Mouse (Mus musculus) B cell, adult 2 months (primary cell): ENCODE measurements around the gene 2310033P09Rik.

Experiments used
- DNase-seq, 2 experiments: peaks; one replicate each; pipeline ENCODE4 v3.0.0; 2022

2310033P09Rik gene

DNA sequence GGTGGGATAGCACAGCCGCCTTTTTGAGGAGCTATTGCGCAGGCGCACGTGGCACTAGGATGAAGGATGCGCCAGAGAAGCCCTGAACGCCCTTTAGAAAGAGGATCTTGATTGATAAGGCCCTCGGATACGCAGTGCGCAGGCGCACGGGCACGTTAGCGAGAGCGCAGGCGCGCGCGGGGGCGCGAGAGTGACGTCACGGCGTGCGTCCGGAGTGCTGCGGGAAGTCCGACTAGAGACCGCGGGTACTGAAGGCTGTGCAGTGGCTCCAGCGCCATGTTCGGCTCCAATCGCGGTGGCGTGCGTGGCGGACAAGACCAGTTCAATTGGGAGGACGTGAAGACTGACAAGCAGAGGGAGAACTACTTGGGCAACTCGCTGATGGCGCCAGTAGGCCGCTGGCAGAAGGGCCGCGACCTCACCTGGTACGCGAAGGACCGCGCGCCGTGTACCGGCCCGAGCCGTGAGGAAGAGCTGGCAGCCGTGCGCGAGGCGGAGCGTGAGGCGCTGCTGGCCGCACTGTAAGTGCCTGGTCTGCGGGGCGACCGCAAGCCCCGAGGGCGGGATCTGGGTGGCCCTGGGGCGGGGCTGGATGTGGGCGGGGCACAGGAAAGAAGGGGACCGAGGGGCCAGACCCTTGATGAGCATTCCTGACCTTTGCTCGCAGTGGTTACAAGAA lies at the start of gene 2310033P09Rik:
2310033P09Rik (plus strand) TSS at position 169 of the 679 bp plus-strand sequence.
- DNase-seq: peak; percentile 95 to 96

DNA sequence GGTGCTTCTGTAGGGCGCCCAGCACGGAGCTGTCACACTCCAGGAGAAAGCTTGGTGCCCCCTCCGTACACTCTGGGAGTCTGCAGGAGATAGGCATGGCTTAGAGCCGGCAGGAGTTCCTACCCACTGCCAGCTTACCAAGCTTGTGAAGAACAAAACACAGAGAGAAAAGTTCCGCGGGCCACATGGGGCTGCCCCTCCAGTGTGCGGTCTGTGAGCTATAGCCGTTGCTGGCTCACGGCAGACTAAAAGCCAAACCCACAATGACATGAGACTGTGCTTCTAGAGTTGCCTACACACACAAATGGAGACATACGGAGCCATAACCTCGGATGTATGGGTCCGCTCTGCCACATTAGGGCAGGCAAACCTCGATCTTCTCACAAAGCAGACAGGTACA lies 49.0 kb upstream of the 2310033P09Rik start:
- DNase-seq: no peak

- DNase-seq: no peak
Measured at GRCm38 (mm10) chr11:59159558-59159957, 48.6 kb upstream of the 2310033P09Rik start.

DNA sequence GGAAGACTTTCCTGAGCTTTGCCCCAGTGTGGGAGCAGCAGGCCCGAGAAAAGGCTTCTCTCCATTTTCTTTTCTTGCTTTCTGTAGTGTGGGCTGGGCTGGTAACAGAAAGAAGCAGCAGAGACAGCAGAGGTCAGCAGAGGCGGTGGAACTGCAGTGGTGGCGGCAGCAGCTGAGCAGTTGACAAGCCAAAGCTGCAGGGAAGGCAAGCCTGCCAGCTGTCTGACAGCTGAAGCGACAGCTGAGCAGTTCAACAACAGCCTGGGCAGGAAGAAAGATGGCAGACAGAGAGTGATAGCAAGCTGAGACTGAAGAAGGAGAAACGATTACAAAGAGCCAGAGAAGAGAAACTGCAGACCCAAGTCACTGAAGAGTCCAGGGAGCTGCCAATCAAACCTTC lies 46.7 kb upstream of the 2310033P09Rik start:
- DNase-seq: no peak

- DNase-seq: peak in 1 of 2 experiments; percentile 8
Measured at GRCm38 (mm10) chr11:59162443-59163254, 45.5 kb upstream of the 2310033P09Rik start.

- peak; percentile 95 to 97 for DNase-seq
Measured at GRCm38 (mm10) chr11:59163255-59164236, 44.6 kb upstream of the 2310033P09Rik start, which contains the start of gene Iba57. Gene Iba57 (minus strand): TSS chr11:59163739.

- no peak for DNase-seq
Measured at GRCm38 (mm10) chr11:59164384-59164783, 43.7 kb upstream of the 2310033P09Rik start.

- no peak for DNase-seq
Measured at GRCm38 (mm10) chr11:59165616-59166241, 42.4 kb upstream of the 2310033P09Rik start.

GRCm38 (mm10) chr11:59169807-59170206 lies 38.3 kb upstream of the 2310033P09Rik start:
- DNase-seq: no peak

GRCm38 (mm10) chr11:59170549-59170948 lies 37.6 kb upstream of the 2310033P09Rik start:
- DNase-seq: no peak

DNA sequence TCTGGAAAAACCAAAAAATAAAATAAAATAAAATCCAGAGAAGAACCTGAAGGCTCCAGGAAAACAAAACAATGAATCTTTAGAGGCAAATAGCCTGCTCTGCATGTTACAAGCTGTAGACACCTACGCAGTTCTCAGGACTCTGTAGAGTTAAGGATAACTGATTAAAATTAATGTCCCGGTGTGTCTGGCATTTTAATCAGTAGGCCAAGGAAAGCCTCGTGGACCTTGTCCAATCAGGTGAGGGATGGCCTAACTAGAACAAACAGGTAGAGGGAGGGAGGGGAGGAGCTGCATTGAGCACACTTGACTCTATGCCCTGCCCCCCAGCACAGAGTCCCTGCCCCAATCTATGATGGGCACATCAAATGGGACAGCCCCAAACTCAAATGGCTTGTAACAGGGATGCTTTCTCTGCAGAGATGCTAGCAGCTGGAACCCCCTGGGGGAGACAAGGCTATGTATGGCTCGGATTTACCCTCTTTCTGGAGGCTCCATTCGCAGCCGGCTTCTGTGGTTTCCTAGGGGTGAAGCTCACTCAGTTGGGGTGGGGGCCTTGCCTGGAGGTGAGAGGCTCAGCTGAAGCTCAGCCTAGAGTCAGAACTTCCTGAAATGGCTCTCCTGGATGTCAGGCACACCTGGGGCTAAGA lies 33.8 kb upstream of the 2310033P09Rik start:
- no peak for DNase-seq

GRCm38 (mm10) chr11:59176475-59176874 lies 31.6 kb upstream of the 2310033P09Rik start:
- no peak for DNase-seq

GRCm38 (mm10) chr11:59176921-59177320 lies 31.2 kb upstream of the 2310033P09Rik start:
- DNase-seq: no peak

- no peak for DNase-seq
Measured at GRCm38 (mm10) chr11:59182864-59183331, 25.2 kb upstream of the 2310033P09Rik start, which contains the start of gene Gjc2. Gene Gjc2 (minus strand): TSS chr11:59183213.

DNA sequence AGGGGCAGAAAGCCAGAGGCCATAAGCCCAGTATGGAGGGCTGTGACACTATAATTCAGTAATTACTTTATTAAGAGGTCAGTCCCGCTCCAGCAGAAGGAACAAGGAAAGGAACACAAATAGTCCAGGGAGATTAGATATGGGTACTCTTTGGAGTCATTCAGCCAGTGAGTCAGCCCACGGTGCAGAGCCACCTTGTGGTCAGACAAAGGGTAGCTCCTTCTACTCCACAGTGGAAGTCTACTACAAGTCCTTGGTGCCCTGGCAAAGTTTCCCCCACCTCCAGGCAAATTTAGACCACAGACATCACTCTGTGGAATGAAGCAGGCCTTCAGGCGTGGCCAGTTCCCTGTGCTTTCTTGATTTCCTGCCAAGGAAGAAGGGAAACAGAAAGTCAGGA lies 24.3 kb upstream of the 2310033P09Rik start:
- peak; percentile 47 to 53 for DNase-seq

GRCm38 (mm10) chr11:59185490-59185889 lies 22.6 kb upstream of the 2310033P09Rik start:
- no peak for DNase-seq

- DNase-seq: no peak
Measured at GRCm38 (mm10) chr11:59187706-59188105, 20.4 kb upstream of the 2310033P09Rik start.

GRCm38 (mm10) chr11:59191231-59192058 lies 16.7 kb upstream of the 2310033P09Rik start:
- peak; percentile 91 for DNase-seq

DNA sequence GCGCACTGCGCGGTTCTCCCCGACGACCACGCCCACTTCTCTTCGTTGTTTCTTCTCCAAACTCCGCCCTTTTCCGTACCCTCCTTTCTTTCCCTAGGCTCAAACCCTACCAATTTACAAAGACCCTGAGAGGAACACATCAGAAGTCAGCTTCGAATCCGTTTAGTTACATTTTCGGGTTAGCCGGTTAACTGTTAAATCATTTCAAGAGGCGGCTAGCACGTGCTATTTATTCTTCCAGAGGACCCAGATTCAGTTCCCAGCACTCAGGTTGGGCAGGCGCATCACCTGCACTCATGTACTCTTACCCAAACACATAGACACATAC lies 16.1 kb upstream of the 2310033P09Rik start, which contains the start of gene Guk1:
Guk1 (minus strand) TSS at position 154 of the 328 bp plus-strand sequence.
- DNase-seq: no peak

DNA sequence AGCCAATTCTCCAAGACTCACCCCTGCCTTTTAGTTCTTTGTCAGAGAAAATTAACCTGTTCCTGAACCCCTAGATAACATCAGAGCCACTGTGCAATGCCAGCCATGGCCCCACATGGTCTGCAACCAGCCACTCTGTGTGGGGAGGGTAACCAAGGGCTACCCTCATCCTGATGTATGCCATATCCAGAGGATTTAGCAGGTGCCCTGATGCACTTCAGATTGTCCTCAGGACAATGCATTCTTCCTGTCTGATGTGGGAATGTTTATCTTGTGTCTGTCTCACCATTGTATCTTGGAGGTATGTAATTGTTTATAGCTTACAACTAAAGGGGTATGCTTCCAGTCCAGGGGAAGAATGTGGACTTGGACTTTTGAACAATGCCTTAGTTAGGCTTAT lies 11.9 kb upstream of the 2310033P09Rik start:
- DNase-seq: no peak
